Mouse (Mus musculus): ENCODE data around the gene C1qtnf7.

GRCm38 (mm10) chr5:43557436-43557835, 42.1 kb downstream of the C1qtnf7 start:
- TF ChIP-seq CTCF (IDR thresholded peaks at IDR 0.05; ENCODE audit: low read depth, low read length) = no peak
- TF ChIP-seq POLR2A (IDR thresholded peaks at IDR 0.05; ENCODE audit: insufficient read depth, low read length) = no peak
- no peak for TF ChIP-seq EP300 (IDR thresholded peaks at IDR 0.05; ENCODE audit: insufficient read depth, low read depth, low read length)
